Mouse (Mus musculus) hindbrain, embryonic 10.5 days (tissue): ENCODE measurements around the gene Cyp4a30b. TPM values are rescaled to one million over a fixed set of nuclear protein-coding genes. Genes with fewer than 3 reads are reported as not detected.
"Not testable (repeated sequence)": the region's sequence is repeated elsewhere in the genome, so short reads cannot be mapped to it uniquely, and the experiment has no call there.

Experiments used
- DNase-seq: peaks from one replicate; pipeline ENCODE4 v3.0.0-alpha.2; 2017; ENCODE audit warnings: low spot score
- H3K27ac ChIP-seq: fragments of 300-500 bp; sonication (generic); 2 replicates; pipeline ENCODE4 v1.5.1; 2016; ENCODE audit warnings: mild to moderate bottlenecking, moderate library complexity
- H3K27me3 ChIP-seq: fragments of 300-500 bp; sonication (generic); 2 replicates; pipeline ENCODE4 v1.6.1; 2016; ENCODE audit warnings: mild to moderate bottlenecking; ENCODE audit not compliant: poor library complexity, insufficient read depth, severe bottlenecking
- H3K36me3 ChIP-seq: fragments of 300-500 bp; sonication (generic); 2 replicates; pipeline ENCODE4 v1.6.1; 2016; ENCODE audit warnings: mild to moderate bottlenecking, moderate library complexity
- H3K4me1 ChIP-seq: fragments of 300-500 bp; sonication (generic); replicated peaks from 2 replicates; pipeline ENCODE4 v1.6.1; 2016; ENCODE audit warnings: mild to moderate bottlenecking
- H3K4me3 ChIP-seq: fragments of 300-500 bp; sonication (generic); 2 replicates; pipeline ENCODE4 v1.5.1; 2016; ENCODE audit warnings: mild to moderate bottlenecking, moderate library complexity
- H3K9me3 ChIP-seq: fragments of 300-500 bp; sonication (generic); 2 replicates; pipeline ENCODE4 v1.6.1; 2016; ENCODE audit warnings: mild to moderate bottlenecking, moderate library complexity
- WGBS: fragments of 180-500 bp; shearing (Covaris S2); methylation state at CpG from one replicate; pipeline ENCODE4 v1.1.7; 2016; 5-methylcytosine and 5-hydroxymethylcytosine counted together
- polyA plus RNA-seq: library from polyadenylated mRNA; unstranded; fragments of >200 nt; fragmentation: Nextera tagmentation; extraction: Ambion mirVana; gene quantifications from 2 replicates; pipeline ENCODE4 v1.2.1, GENCODE M21; 2016

The Cyp4a30b gene
- not detected in 2 replicates for polyA plus RNA-seq

DNA sequence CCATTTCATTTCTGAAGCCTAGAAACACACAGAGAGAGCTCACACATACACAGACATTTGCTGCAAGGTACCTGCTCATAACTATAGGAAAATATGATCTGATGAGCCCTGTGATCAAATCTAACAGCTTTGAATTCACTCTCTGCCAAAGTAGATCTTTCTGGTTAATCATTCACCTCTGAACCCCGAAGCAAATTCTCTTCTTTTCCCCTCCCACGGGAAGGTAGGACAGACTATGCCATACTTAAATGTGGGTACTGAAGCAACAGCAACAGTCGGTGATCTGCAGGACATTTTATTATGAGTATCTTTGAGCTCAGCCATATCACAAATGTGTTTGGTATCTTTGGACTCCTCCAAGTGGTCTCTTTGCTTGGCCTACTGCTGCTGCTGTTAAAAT, at the start of gene Cyp4a30b:
TSS of gene Cyp4a30b (plus strand) at position 301 of the 400 bp plus-strand sequence.
- H3K36me3 ChIP-seq, result no peaks in the 10 kb centered on the region
- no peak within 1 kb of the TSS for H3K27ac ChIP-seq
- 89% methylated on average over 3 of the region's 3 CpGs for WGBS
- no peaks in the 10 kb centered on the region for H3K9me3 ChIP-seq
- H3K4me3 ChIP-seq, result no peak within 1 kb of the TSS
- no peaks in the 10 kb centered on the region for H3K4me1 ChIP-seq
- DNase-seq, result no peak
- H3K27me3 ChIP-seq, result no peaks in the 10 kb centered on the region

DNA sequence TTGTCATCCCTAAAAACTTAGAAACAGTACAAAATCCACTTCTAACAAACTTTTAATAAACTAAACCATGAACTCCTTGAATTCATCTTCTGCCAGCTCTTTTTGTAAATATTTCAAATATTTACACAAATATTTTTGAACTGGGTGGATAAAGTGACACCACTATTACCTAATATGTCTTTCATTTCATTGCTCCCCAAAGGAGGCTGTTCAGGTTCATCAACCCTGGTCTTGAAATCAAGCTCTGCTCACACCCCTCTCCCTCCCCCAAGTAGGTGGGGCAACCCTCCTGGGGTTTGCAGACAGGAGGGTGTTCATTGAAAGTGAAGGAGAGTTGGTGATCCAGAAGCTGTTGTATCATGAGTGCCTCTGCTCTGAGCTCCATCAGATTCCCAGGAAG, 41.1 kb upstream of the Cyp4a30b start, which contains the start of gene Cyp4a12b:
TSS of gene Cyp4a12b (plus strand) at position 301 of the 400 bp plus-strand sequence.
- H3K9me3 ChIP-seq, H3K4me1 ChIP-seq, H3K27ac ChIP-seq, H3K27me3 ChIP-seq, DNase-seq, H3K36me3 ChIP-seq, H3K4me3 ChIP-seq: not testable (repeated sequence)

DNA sequence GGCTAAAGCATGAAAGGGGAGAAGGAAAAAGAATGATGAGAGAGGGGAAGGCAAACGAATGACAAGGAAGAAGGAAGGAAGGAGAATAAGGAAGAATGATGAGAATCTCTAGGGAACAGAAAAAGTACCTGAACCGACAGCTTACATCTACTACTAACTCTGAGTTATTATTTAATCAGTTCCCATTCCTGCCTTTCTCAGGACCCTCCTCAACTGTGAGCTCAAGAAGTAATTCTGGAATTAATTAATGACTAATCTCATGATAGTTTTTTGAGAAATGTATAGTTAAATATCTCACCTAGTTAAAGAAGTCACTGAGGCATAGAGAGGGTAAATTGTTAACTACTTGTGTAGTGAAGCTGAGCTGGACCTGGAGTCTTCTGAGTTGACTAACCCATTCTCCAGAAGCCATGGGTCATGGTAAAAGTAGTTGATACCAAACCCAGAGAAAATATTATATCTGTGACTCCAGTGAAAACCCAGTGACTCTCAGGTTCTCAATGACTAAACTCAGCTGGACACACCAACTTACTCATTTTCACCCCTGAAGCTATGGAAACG, 1.7 kb upstream of the Cyp4a30b start:
- DNase-seq, result no peak
- WGBS, result 67% methylated on average over 3 of the region's 3 CpGs
- Histone ChIP-seq H3K36me3 (no peaks in the 10 kb centered on the region), H3K27ac (no peak overlapping the region), H3K4me1 (no peaks in the 10 kb centered on the region), H3K27me3 (no peaks in the 10 kb centered on the region), H3K9me3 (no peaks in the 10 kb centered on the region), H3K4me3 (no peak overlapping the region)

- not testable (repeated sequence) for H3K27me3 ChIP-seq, H3K4me3 ChIP-seq, DNase-seq
Observed at GRCm38 (mm10) chr4:115473585-115473984, 21.2 kb downstream of the Cyp4a30b start.

GRCm38 (mm10) chr4:115476051-115476450, 23.6 kb downstream of the Cyp4a30b start:
- H3K27me3 ChIP-seq, H3K4me3 ChIP-seq, H3K9me3 ChIP-seq, DNase-seq, H3K27ac ChIP-seq, H3K36me3 ChIP-seq, H3K4me1 ChIP-seq: not testable (repeated sequence)

More at GRCm38 (mm10) chr4:115473585-115473984, 21.2 kb downstream of the Cyp4a30b start:
- not testable (repeated sequence) for H3K36me3 ChIP-seq, H3K9me3 ChIP-seq, H3K4me1 ChIP-seq, H3K27ac ChIP-seq
- WGBS, result 83% methylated on average over 3 of the region's 3 CpGs

DNA sequence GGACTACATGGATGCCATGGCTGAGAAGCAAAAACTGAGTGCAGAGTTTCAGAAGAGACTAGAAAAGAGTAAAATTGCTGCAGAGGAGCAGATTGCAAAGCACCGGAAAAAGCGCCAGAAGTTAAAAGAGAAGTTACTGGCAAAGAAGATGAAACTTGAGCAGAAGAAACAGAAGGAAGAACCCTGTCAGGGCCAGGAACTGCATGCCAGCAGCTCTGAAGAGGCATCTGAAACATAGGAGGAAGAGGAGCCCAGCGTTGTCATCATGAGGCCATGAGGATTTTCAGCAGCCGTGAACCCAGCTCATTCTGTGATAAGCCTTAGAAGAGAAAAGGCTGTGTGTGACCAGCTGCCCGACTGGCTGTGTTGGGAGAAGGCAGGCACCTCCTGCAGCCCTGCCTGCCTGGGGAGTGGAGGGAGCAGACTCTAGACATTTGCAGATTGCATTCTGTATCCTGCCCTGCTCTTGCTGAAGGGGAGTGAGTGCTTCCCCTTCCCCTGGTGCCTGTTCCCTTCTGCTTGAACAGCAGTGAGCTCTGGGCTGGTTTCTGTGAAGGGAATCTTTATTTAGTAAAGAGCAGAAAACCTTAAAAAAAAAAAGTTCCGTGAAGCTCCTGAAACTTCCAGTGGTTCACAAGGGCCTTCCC, 28.7 kb downstream of the Cyp4a30b start:
- Histone ChIP-seq H3K27me3 (no peaks in the 10 kb centered on the region), H3K4me3 (no peak overlapping the region), H3K9me3 (no peaks in the 10 kb centered on the region), H3K36me3 (no peaks in the 10 kb centered on the region), H3K27ac (no peak overlapping the region), H3K4me1 (no peaks in the 10 kb centered on the region)
- DNase-seq, result no peak
- 76% methylated on average over 6 of the region's 6 CpGs for WGBS

DNA sequence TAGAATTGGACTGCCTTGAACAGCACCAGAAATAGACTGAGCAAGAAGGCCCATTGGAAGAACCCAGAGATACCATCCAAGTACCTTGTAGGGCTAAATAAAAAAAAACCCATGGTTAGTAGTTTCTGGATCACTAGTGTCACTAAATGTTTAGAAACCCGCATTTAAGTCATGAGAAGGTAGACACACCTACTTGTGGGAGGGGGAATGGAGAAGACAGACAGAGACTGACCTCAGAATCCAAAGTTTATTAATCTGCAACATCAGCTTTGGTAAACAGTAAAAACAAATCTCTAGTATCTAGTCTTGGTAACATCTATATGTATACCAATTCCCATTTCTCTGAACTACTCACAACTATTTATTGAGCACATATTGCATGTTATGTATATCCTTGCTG, 43.6 kb downstream of the Cyp4a30b start, which contains the start of gene Cyp4a14:
TSS of gene Cyp4a14 (minus strand) at position 142 of the 400 bp plus-strand sequence.
- H3K4me3 ChIP-seq, result no peak within 1 kb of the TSS

DNA sequence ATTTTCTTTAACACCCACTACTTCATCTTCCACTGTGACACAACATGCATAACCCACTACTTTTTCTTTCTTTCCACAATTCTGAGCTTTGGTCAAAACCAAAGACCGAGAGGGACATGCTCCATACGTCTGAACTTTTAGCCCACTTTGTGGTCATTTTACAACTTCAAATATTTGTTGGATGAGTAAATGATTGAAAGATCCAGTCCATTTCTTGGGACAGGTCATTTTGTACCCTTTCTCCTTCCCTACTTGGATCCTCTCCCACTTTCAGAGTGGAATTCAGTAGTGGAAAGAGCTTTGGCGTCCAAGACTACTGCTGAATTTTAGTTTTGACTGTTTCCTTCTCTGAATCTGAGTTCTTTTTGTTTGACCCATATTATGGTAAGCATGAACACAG, 45.1 kb downstream of the Cyp4a30b start:
- H3K4me1 ChIP-seq, result no peaks in the 10 kb centered on the region
- no peak overlapping the region for H3K4me3 ChIP-seq
- H3K27me3 ChIP-seq, result no peaks in the 10 kb centered on the region
- H3K36me3 ChIP-seq, result no peaks in the 10 kb centered on the region
- no peak for DNase-seq
- H3K27ac ChIP-seq, result no peak overlapping the region
- 92% methylated on average over 3 of the region's 3 CpGs for WGBS
- no peaks in the 10 kb centered on the region for H3K9me3 ChIP-seq

More for the DNA sequence above, 43.6 kb downstream of the Cyp4a30b start, which contains the start of gene Cyp4a14:
- WGBS, result 88% methylated on average over 1 of the region's 1 CpGs
- Histone ChIP-seq H3K4me1 (no peaks in the 10 kb centered on the region), H3K36me3 (no peaks in the 10 kb centered on the region), H3K9me3 (no peaks in the 10 kb centered on the region), H3K27ac (no peak within 1 kb of the TSS), H3K27me3 (no peaks in the 10 kb centered on the region)
- DNase-seq, result no peak

DNA sequence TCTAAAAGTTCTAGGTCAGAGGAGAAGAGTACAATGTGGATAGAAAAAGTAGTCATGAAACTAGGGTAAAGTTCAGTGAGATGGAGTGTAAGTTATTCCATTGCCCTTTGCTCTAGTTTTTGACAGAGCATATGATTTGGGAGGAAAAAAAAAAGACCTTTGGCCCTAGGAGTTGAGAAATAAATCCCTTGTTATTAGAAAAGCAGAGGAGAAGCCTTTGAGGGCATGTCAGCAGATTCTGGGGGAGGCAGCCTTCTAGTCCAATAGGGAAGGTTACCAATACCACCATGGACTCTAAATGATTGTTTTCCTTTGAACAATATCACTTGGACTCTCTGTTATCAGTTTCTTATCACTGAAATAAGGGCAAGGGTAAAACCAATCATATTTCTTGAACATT, 61.6 kb downstream of the Cyp4a30b start:
- H3K4me1 ChIP-seq, H3K36me3 ChIP-seq, H3K9me3 ChIP-seq, H3K27ac ChIP-seq, H3K27me3 ChIP-seq, H3K4me3 ChIP-seq, DNase-seq: not testable (repeated sequence)

GRCm38 (mm10) chr4:115518000-115518399, 65.6 kb downstream of the Cyp4a30b start, which contains the start of gene Cyp4a10:
TSS of gene Cyp4a10 (plus strand) at chr4:115518264.
- H3K27me3 ChIP-seq, H3K36me3 ChIP-seq: not testable (repeated sequence)

DNA sequence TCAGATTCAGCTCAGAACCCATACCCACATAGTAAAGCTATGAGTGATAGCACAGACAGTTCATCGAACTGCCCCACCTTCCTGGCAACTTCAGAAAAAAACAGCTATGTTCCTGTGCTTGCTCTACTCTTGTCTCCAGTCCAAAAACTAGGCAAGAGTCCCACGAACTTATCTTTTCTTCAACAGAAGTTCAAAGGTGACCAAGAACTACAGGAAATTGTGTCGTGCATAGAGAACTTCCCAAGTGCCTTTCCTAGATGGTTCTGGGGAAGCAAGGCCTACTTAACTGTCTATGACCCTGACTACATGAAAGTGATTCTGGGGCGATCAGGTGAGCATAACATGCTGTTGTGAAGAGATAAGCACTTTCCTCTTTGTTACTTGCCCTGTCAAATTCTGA, 67.0 kb downstream of the Cyp4a30b start:
- Histone ChIP-seq H3K27me3 (no peaks in the 10 kb centered on the region), H3K9me3 (no peaks in the 10 kb centered on the region), H3K4me1 (no peaks in the 10 kb centered on the region), H3K27ac (no peak overlapping the region), H3K4me3 (no peak overlapping the region), H3K36me3 (no peaks in the 10 kb centered on the region)
- WGBS, result 82% methylated on average over 4 of the region's 4 CpGs
- DNase-seq, result no peak

More at GRCm38 (mm10) chr4:115518000-115518399, 65.6 kb downstream of the Cyp4a30b start, which contains the start of gene Cyp4a10:
- not testable (repeated sequence) for H3K4me3 ChIP-seq, H3K4me1 ChIP-seq, H3K27ac ChIP-seq, H3K9me3 ChIP-seq, DNase-seq
- WGBS, result 79% methylated on average over 5 of the region's 5 CpGs
